Mouse (Mus musculus): ENCODE results near the gene Lrrc56.

Lrrc56 gene

GRCm38 (mm10) chr7:141193948-141194347 lies at the start of gene Lrrc56, which contains the start of gene Hras:
TSS of gene Lrrc56 (plus strand) at chr7:141194157.
TSS of gene Hras (minus strand) at chr7:141194005.
- DNase-seq (ENCODE audit: low spot score), result peak; percentile 99

GRCm38 (mm10) chr7:141144650-141145049 lies 49.3 kb upstream of the Lrrc56 start:
- DNase-seq (ENCODE audit: low spot score), result no peak

- DNase-seq (ENCODE audit: low spot score), result no peak
These were observed 48.6 kb upstream of the Lrrc56 start for GRCm38 (mm10) chr7:141145403-141145802.

GRCm38 (mm10) chr7:141146043-141146595 lies 47.8 kb upstream of the Lrrc56 start:
- no peak for DNase-seq (ENCODE audit: low spot score)

- DNase-seq (ENCODE audit: low spot score), result no peak
These were observed 46.9 kb upstream of the Lrrc56 start for GRCm38 (mm10) chr7:141147044-141147443.

GRCm38 (mm10) chr7:141148639-141149038 lies 45.3 kb upstream of the Lrrc56 start:
- no peak for DNase-seq (ENCODE audit: low spot score)

- no peak for DNase-seq (ENCODE audit: low spot score)
These were observed 38.6 kb upstream of the Lrrc56 start for GRCm38 (mm10) chr7:141155362-141155761.

GRCm38 (mm10) chr7:141164397-141164796 lies 29.6 kb upstream of the Lrrc56 start:
- DNase-seq (ENCODE audit: low spot score), result no peak

- no peak for DNase-seq (ENCODE audit: low spot score)
These were observed 29.1 kb upstream of the Lrrc56 start for GRCm38 (mm10) chr7:141164850-141165249.

- peak; percentile 32 for DNase-seq (ENCODE audit: low spot score)
These were observed 25.9 kb upstream of the Lrrc56 start for GRCm38 (mm10) chr7:141167901-141168517.

- DNase-seq (ENCODE audit: low spot score), result peak; percentile 70
These were observed 25.4 kb upstream of the Lrrc56 start for GRCm38 (mm10) chr7:141168518-141168953.

GRCm38 (mm10) chr7:141169300-141169699 lies 24.7 kb upstream of the Lrrc56 start:
- DNase-seq (ENCODE audit: low spot score), result no peak

GRCm38 (mm10) chr7:141169866-141170265 lies 24.1 kb upstream of the Lrrc56 start:
- no peak for DNase-seq (ENCODE audit: low spot score)

- peak; percentile 98 for DNase-seq (ENCODE audit: low spot score)
These were observed 21.6 kb upstream of the Lrrc56 start, which contains the start of gene Rnh1 for GRCm38 (mm10) chr7:141172116-141173006. TSS of gene Rnh1 (minus strand) at chr7:141172857.

GRCm38 (mm10) chr7:141173323-141173850 lies 20.6 kb upstream of the Lrrc56 start:
- DNase-seq (ENCODE audit: low spot score), result no peak

GRCm38 (mm10) chr7:141175068-141175467 lies 18.9 kb upstream of the Lrrc56 start:
- no peak for DNase-seq (ENCODE audit: low spot score)

GRCm38 (mm10) chr7:141176173-141176572 lies 17.8 kb upstream of the Lrrc56 start:
- peak; percentile 95 for DNase-seq (ENCODE audit: low spot score)

- DNase-seq (ENCODE audit: low spot score), result no peak
These were observed 5.8 kb upstream of the Lrrc56 start for GRCm38 (mm10) chr7:141188194-141188593.

- no peak for DNase-seq (ENCODE audit: low spot score)
These were observed 5.2 kb upstream of the Lrrc56 start for GRCm38 (mm10) chr7:141188733-141189132.

GRCm38 (mm10) chr7:141190220-141190619 lies 3.7 kb upstream of the Lrrc56 start:
- DNase-seq (ENCODE audit: low spot score), result no peak

- no peak for DNase-seq (ENCODE audit: low spot score)
These were observed 2.9 kb upstream of the Lrrc56 start for GRCm38 (mm10) chr7:141191036-141191435.
